Mouse (Mus musculus): Measurements from ENCODE around the gene Btbd6.

Gene Btbd6

GRCm38 (mm10) chr12:113004011-113004410, 27.7 kb downstream of the Btbd6 start:
- DNase-seq (ENCODE audit: inconsistent age in 2 of 2, low spot score in 1 of 2): no peak

GRCm38 (mm10) chr12:113004993-113005392, 28.7 kb downstream of the Btbd6 start:
- peak; percentile 81 to 90 for DNase-seq (ENCODE audit: inconsistent age in 2 of 2, low spot score in 1 of 2)

- no peak for DNase-seq (ENCODE audit: inconsistent age in 2 of 2, low spot score in 1 of 2)
These were observed 35.5 kb downstream of the Btbd6 start for GRCm38 (mm10) chr12:113011702-113012360.

- DNase-seq (ENCODE audit: inconsistent age in 2 of 2, low spot score in 1 of 2): no peak
These were observed 36.2 kb downstream of the Btbd6 start for GRCm38 (mm10) chr12:113012443-113012842.

- DNase-seq (ENCODE audit: inconsistent age in 2 of 2, low spot score in 1 of 2): no peak
These were observed 36.8 kb downstream of the Btbd6 start for GRCm38 (mm10) chr12:113013021-113013491.

- DNase-seq (ENCODE audit: inconsistent age in 2 of 2, low spot score in 1 of 2): peak; percentile 95 to 97
These were observed 37.6 kb downstream of the Btbd6 start, which contains the start of gene Pacs2 for GRCm38 (mm10) chr12:113013604-113014558. Gene Pacs2, plus strand, starts transcription at chr12:113014508.

GRCm38 (mm10) chr12:113014561-113015556, 38.6 kb downstream of the Btbd6 start:
- peak; percentile 68 to 84 for DNase-seq (ENCODE audit: inconsistent age in 2 of 2, low spot score in 1 of 2)

GRCm38 (mm10) chr12:113015956-113016355, 39.7 kb downstream of the Btbd6 start:
- DNase-seq (ENCODE audit: inconsistent age in 2 of 2, low spot score in 1 of 2): peak; percentile 39 to 67

GRCm38 (mm10) chr12:113016976-113017375, 40.7 kb downstream of the Btbd6 start:
- DNase-seq (ENCODE audit: inconsistent age in 2 of 2, low spot score in 1 of 2): no peak

- DNase-seq (ENCODE audit: inconsistent age in 2 of 2, low spot score in 1 of 2): no peak
These were observed 41.2 kb downstream of the Btbd6 start for GRCm38 (mm10) chr12:113017429-113017984.

- DNase-seq (ENCODE audit: inconsistent age in 2 of 2, low spot score in 1 of 2): no peak
These were observed 42.5 kb downstream of the Btbd6 start for GRCm38 (mm10) chr12:113018763-113019162.

- no peak for DNase-seq (ENCODE audit: inconsistent age in 2 of 2, low spot score in 1 of 2)
These were observed 45.2 kb downstream of the Btbd6 start for GRCm38 (mm10) chr12:113021488-113021887.

GRCm38 (mm10) chr12:113023082-113023481, 46.8 kb downstream of the Btbd6 start:
- peak; percentile 48 to 68 for DNase-seq (ENCODE audit: inconsistent age in 2 of 2, low spot score in 1 of 2)

GRCm38 (mm10) chr12:113026557-113026956, 50.3 kb downstream of the Btbd6 start:
- DNase-seq (ENCODE audit: inconsistent age in 2 of 2, low spot score in 1 of 2): no peak

- DNase-seq (ENCODE audit: inconsistent age in 2 of 2, low spot score in 1 of 2): no peak
These were observed 51.2 kb downstream of the Btbd6 start for GRCm38 (mm10) chr12:113027495-113027894.

- DNase-seq (ENCODE audit: inconsistent age in 2 of 2, low spot score in 1 of 2): no peak
These were observed 51.8 kb downstream of the Btbd6 start for GRCm38 (mm10) chr12:113028067-113028466.

All from adrenal gland, adult (tissue).